Mouse (Mus musculus) MEL (cell line): ENCODE results near the gene Rab24. TPM values are rescaled to one million over a fixed set of nuclear protein-coding genes. Genes with fewer than 3 reads are reported as not detected.

Source experiments
- DNase-seq: peaks from one replicate; pipeline ENCODE4 v3.0.0; 2011; ENCODE audit warnings: low read depth, low spot score
- H3K27ac ChIP-seq: 2 replicates; pipeline ENCODE4 v1.5.1; 2012; ENCODE audit warnings: low read depth, mild to moderate bottlenecking, control low read depth, low read length, moderate library complexity; ENCODE audit not compliant: control insufficient read depth
- H3K27me3 ChIP-seq, 2 experiments: fragments of 150-350 bp in 1 of 2; sonication (generic) in 1 of 2; 2 replicates each; pipeline ENCODE4 v1.6.1; 2012; ENCODE audit warnings: low read length in 2 of 2, mild to moderate bottlenecking in 2 of 2, improper control_type of control experiment in 1 of 2, moderate library complexity in 1 of 2; ENCODE audit not compliant: insufficient read depth in 2 of 2, control insufficient read depth in 1 of 2
- H3K36me3 ChIP-seq, 2 experiments: 2 replicates each; pipeline ENCODE4 v1.6.1; 2012 to 2014; ENCODE audit warnings: low read length in 2 of 2, improper control_type of control experiment in 1 of 2, inconsistent platforms in 1 of 2, mild to moderate bottlenecking in 1 of 2; ENCODE audit not compliant: insufficient read depth in 2 of 2, control insufficient read depth in 1 of 2
- H3K4me1 ChIP-seq, 2 experiments: fragments of 150-350 bp in 1 of 2; sonication (generic) in 1 of 2; 2 replicates each; pipeline ENCODE4 v1.6.1; 2012; ENCODE audit warnings: low read length in 2 of 2, improper control_type of control experiment in 1 of 2, mild to moderate bottlenecking in 1 of 2; ENCODE audit not compliant: insufficient read depth in 2 of 2, control insufficient read depth in 1 of 2
- H3K4me3 ChIP-seq, 2 experiments: fragments of 150-350 bp in 1 of 2; sonication (generic) in 1 of 2; 2 replicates each; pipeline ENCODE4 v1.5.1; 2012; ENCODE audit warnings: low read depth in 2 of 2, low read length in 2 of 2, mild to moderate bottlenecking in 2 of 2, moderate library complexity in 2 of 2, control low read depth in 1 of 2, improper control_type of control experiment in 1 of 2; ENCODE audit not compliant: control insufficient read depth in 1 of 2, insufficient read depth in 1 of 2
- H3K79me2 ChIP-seq: 2 replicates; pipeline ENCODE4 v1.6.1; 2012; ENCODE audit warnings: mild to moderate bottlenecking, low read length, moderate library complexity; ENCODE audit not compliant: control insufficient read depth, poor library complexity, insufficient read depth
- H3K9ac ChIP-seq: 2 replicates; pipeline ENCODE4 v1.6.1; 2012; ENCODE audit warnings: low read depth, mild to moderate bottlenecking, control low read depth, low read length, moderate library complexity; ENCODE audit not compliant: control insufficient read depth, poor library complexity, severe bottlenecking
- H3K9me3 ChIP-seq: fragments of 150-350 bp; sonication (generic); replicated peaks from 2 replicates; pipeline ENCODE4 v1.6.1; 2012; ENCODE audit warnings: mild to moderate bottlenecking, low read length, improper control_type of control experiment, moderate library complexity; ENCODE audit not compliant: insufficient read depth
- BHLHE40 ChIP-seq: IDR thresholded peaks from 2 replicates; pipeline ENCODE4 v1.6.1; 2012; ENCODE audit warnings: low read depth, mild to moderate bottlenecking, inconsistent platforms, low read length, improper control_type of control experiment, borderline replicate concordance
- CHD1 ChIP-seq: IDR thresholded peaks from 2 replicates; pipeline ENCODE4 v1.6.1; 2012; ENCODE audit warnings: low read depth, mild to moderate bottlenecking, inconsistent platforms, low read length, improper control_type of control experiment
- CHD2 ChIP-seq: IDR thresholded peaks from 2 replicates; pipeline ENCODE4 v1.6.1; 2011; ENCODE audit warnings: low read length, improper control_type of control experiment
- CTCF ChIP-seq, 3 experiments: IDR thresholded peaks in 2 of 3; conservative IDR thresholded peaks in 1 of 3; 2 replicates each; pipeline ENCODE4 v1.5.1; 2011 to 2012; ENCODE audit warnings: low read length in 3 of 3, low read depth in 2 of 3, mild to moderate bottlenecking in 2 of 3, improper control_type of control experiment in 1 of 3, inconsistent platforms in 1 of 3, mixed read lengths in 1 of 3, moderate library complexity in 1 of 3; ENCODE audit not compliant: control insufficient read depth in 1 of 3, insufficient read depth in 1 of 3, poor library complexity in 1 of 3, severe bottlenecking in 1 of 3
- E2F4 ChIP-seq: IDR thresholded peaks from 2 replicates; pipeline ENCODE4 v1.6.1; 2011; ENCODE audit warnings: low read depth, low read length, improper control_type of control experiment, borderline replicate concordance
- ELF1 ChIP-seq: IDR thresholded peaks from 2 replicates; pipeline ENCODE4 v1.6.1; 2014; ENCODE audit warnings: low read depth, mild to moderate bottlenecking, inconsistent platforms, low read length, improper control_type of control experiment, moderate library complexity
- EP300 ChIP-seq, 2 experiments: IDR thresholded peaks; 2 replicates each; pipeline ENCODE4 v1.6.1; 2011; ENCODE audit warnings: improper control_type of control experiment in 2 of 2, low read length in 2 of 2, low read depth in 1 of 2, mild to moderate bottlenecking in 1 of 2
- ETS1 ChIP-seq: IDR thresholded peaks from 2 replicates; pipeline ENCODE4 v1.6.1; 2012; ENCODE audit warnings: low read depth, mild to moderate bottlenecking, inconsistent platforms, low read length, improper control_type of control experiment, moderate library complexity
- GABPA ChIP-seq: IDR thresholded peaks from 2 replicates; pipeline ENCODE4 v1.6.1; 2012; ENCODE audit warnings: low read depth, mild to moderate bottlenecking, inconsistent platforms, low read length, improper control_type of control experiment, moderate library complexity
- GATA1 ChIP-seq: IDR thresholded peaks from 2 replicates; pipeline ENCODE4 v1.6.1; 2011; ENCODE audit warnings: low read depth, low read length, improper control_type of control experiment
- HCFC1 ChIP-seq: IDR thresholded peaks from 2 replicates; pipeline ENCODE4 v1.6.1; 2012; ENCODE audit warnings: low read depth, mild to moderate bottlenecking, inconsistent platforms, low read length, improper control_type of control experiment, moderate library complexity
- JUND ChIP-seq: IDR thresholded peaks from 2 replicates; pipeline ENCODE4 v1.6.1; 2011; ENCODE audit warnings: low read depth, mild to moderate bottlenecking, improper control_type of control experiment, low read length
- MAFK ChIP-seq: IDR thresholded peaks from 2 replicates; pipeline ENCODE4 v1.6.1; 2011; ENCODE audit warnings: low read depth, mild to moderate bottlenecking, low read length, improper control_type of control experiment, borderline replicate concordance
- MAX ChIP-seq: IDR thresholded peaks from 2 replicates; pipeline ENCODE4 v1.6.1; 2011; ENCODE audit warnings: low read length, improper control_type of control experiment
- MAZ ChIP-seq: IDR thresholded peaks from 2 replicates; pipeline ENCODE4 v1.6.1; 2012; ENCODE audit warnings: low read depth, mild to moderate bottlenecking, inconsistent platforms, low read length, improper control_type of control experiment
- MEF2A ChIP-seq: IDR thresholded peaks from 2 replicates; pipeline ENCODE4 v1.6.1; 2014; ENCODE audit warnings: low read depth, mild to moderate bottlenecking, inconsistent platforms, low read length, improper control_type of control experiment; ENCODE audit not compliant: poor library complexity, insufficient replicate concordance, severe bottlenecking; ENCODE audit errors: extremely low read depth
- MXI1 ChIP-seq: IDR thresholded peaks from 2 replicates; pipeline ENCODE4 v1.6.1; 2011; ENCODE audit warnings: mild to moderate bottlenecking, low read depth, low read length, improper control_type of control experiment
- MYB ChIP-seq: IDR thresholded peaks from 2 replicates; pipeline ENCODE4 v1.6.1; 2011; ENCODE audit warnings: mild to moderate bottlenecking, low read depth, low read length, improper control_type of control experiment
- MYC ChIP-seq: IDR thresholded peaks from 2 replicates; pipeline ENCODE4 v1.6.1; 2011; ENCODE audit warnings: low read depth, mild to moderate bottlenecking, low read length, improper control_type of control experiment, moderate library complexity
- NELFE ChIP-seq: IDR thresholded peaks from 2 replicates; pipeline ENCODE4 v1.6.1; 2011; ENCODE audit warnings: low read depth, low read length, improper control_type of control experiment
- POLR2A ChIP-seq, 2 experiments: IDR thresholded peaks; 2 replicates each; pipeline ENCODE4 v1.6.1; 2011 to 2012; ENCODE audit warnings: low read length in 2 of 2, mild to moderate bottlenecking in 2 of 2, control low read depth in 1 of 2, improper control_type of control experiment in 1 of 2, low read depth in 1 of 2, moderate library complexity in 1 of 2; ENCODE audit not compliant: control insufficient read depth in 1 of 2, insufficient read depth in 1 of 2, poor library complexity in 1 of 2
- POLR2AphosphoS2 ChIP-seq: IDR thresholded peaks from 2 replicates; pipeline ENCODE4 v1.6.1; 2011; ENCODE audit warnings: low read length, improper control_type of control experiment
- POLR2AphosphoS5 ChIP-seq: IDR thresholded peaks from 2 replicates; pipeline ENCODE4 v1.6.1; 2012; ENCODE audit warnings: low read depth, borderline replicate concordance, mild to moderate bottlenecking, inconsistent platforms, low read length, moderate library complexity, mixed read lengths
- RAD21 ChIP-seq: IDR thresholded peaks from 2 replicates; pipeline ENCODE4 v1.6.1; 2011; ENCODE audit warnings: mild to moderate bottlenecking, low read depth, low read length, improper control_type of control experiment
- RCOR1 ChIP-seq: IDR thresholded peaks from 2 replicates; pipeline ENCODE4 v1.6.1; 2012; ENCODE audit warnings: low read depth, mild to moderate bottlenecking, inconsistent platforms, low read length, improper control_type of control experiment
- SIN3A ChIP-seq: IDR thresholded peaks from 2 replicates; pipeline ENCODE4 v1.6.1; 2012; ENCODE audit warnings: low read length, improper control_type of control experiment, inconsistent platforms
- SMC3 ChIP-seq: IDR thresholded peaks from 2 replicates; pipeline ENCODE4 v1.6.1; 2011; ENCODE audit warnings: low read depth, low read length, improper control_type of control experiment
- TAL1 ChIP-seq: IDR thresholded peaks from 2 replicates; pipeline ENCODE4 v1.6.1; 2012; ENCODE audit warnings: mild to moderate bottlenecking, inconsistent platforms, low read length, moderate library complexity, mixed read lengths
- TBP ChIP-seq: IDR thresholded peaks from 2 replicates; pipeline ENCODE4 v1.8.0; 2011; ENCODE audit warnings: low read depth, low read length, improper control_type of control experiment
- TCF12 ChIP-seq: IDR thresholded peaks from 2 replicates; pipeline ENCODE4 v1.6.1; 2014; ENCODE audit warnings: low read depth, mild to moderate bottlenecking, inconsistent platforms, low read length, improper control_type of control experiment, moderate library complexity
- UBTF ChIP-seq: IDR thresholded peaks from 2 replicates; pipeline ENCODE4 v1.6.1; 2012; ENCODE audit warnings: low read depth, mild to moderate bottlenecking, inconsistent platforms, low read length, improper control_type of control experiment, moderate library complexity, borderline replicate concordance; ENCODE audit not compliant: insufficient read depth
- USF1 ChIP-seq: IDR thresholded peaks from 2 replicates; pipeline ENCODE4 v1.6.1; 2014; ENCODE audit warnings: low read depth, mild to moderate bottlenecking, inconsistent platforms, low read length, improper control_type of control experiment, moderate library complexity
- USF2 ChIP-seq, 2 experiments: IDR thresholded peaks; 2 replicates each; pipeline ENCODE4 v1.6.1; 2011 to 2012; ENCODE audit warnings: improper control_type of control experiment in 2 of 2, low read length in 2 of 2, borderline replicate concordance in 1 of 2, inconsistent platforms in 1 of 2, low read depth in 1 of 2, mild to moderate bottlenecking in 1 of 2; ENCODE audit not compliant: insufficient read depth in 1 of 2
- ZC3H11A ChIP-seq: IDR thresholded peaks from 2 replicates; pipeline ENCODE4 v1.6.1; 2012; ENCODE audit warnings: low read depth, mild to moderate bottlenecking, inconsistent platforms, low read length, improper control_type of control experiment
- ZKSCAN1 ChIP-seq: IDR thresholded peaks from 2 replicates; pipeline ENCODE4 v1.6.1; 2012; ENCODE audit warnings: low read depth, mild to moderate bottlenecking, inconsistent platforms, low read length, improper control_type of control experiment, moderate library complexity
- ZMIZ1 ChIP-seq: IDR thresholded peaks from 2 replicates; pipeline ENCODE4 v1.6.1; 2012; ENCODE audit warnings: low read depth, mild to moderate bottlenecking, inconsistent platforms, low read length, improper control_type of control experiment, moderate library complexity
- ZNF384 ChIP-seq: IDR thresholded peaks from 2 replicates; pipeline ENCODE4 v1.6.1; 2012; ENCODE audit warnings: low read depth, mild to moderate bottlenecking, inconsistent platforms, low read length, improper control_type of control experiment
- polyA plus RNA-seq, 2 experiments: library from polyadenylated mRNA; stranded (reverse) in 1 of 2; unstranded in 1 of 2; fragments of >175 nt in 1 of 2; fragments of >200 nt in 1 of 2; gene quantifications; 2 replicates each; pipeline versions ENCODE4 v1.2.1 to v1.2.4; 2012; ENCODE audit warnings: low replicate concordance in 2 of 2, low read depth in 1 of 2; ENCODE audit not compliant: insufficient read length in 2 of 2, insufficient read depth in 1 of 2, missing spikeins in 1 of 2
- total RNA-seq: library from RNA; depleted of rRNA; stranded (reverse); fragments of 300-350 nt; gene quantifications from 2 replicates; pipeline ENCODE4 v1.2.3, GENCODE M21; 2012

The Rab24 gene
- total and polyA plus RNA-seq, 3 experiments, result 71.0 to 75.8 TPM; not detected in 1

- H3K27me3 ChIP-seq, result no peaks in the 10 kb centered on the region
- H3K36me3 ChIP-seq, result peaks cover 0 to 26% of the 10 kb centered on the region in 2 experiments; a peak in 2 of 4 replicates
- peaks cover 3 to 49% of the 10 kb centered on the region in 2 experiments; a peak in 3 of 4 replicates for H3K4me1 ChIP-seq
- peaks cover 8% of the 10 kb centered on the region for H3K79me2 ChIP-seq
- peak; percentile 93 for DNase-seq
- H3K4me3 ChIP-seq, result peak within 1 kb of the TSS; percentile 59 to 79
- peak within 1 kb of the TSS; percentile 81 for H3K9ac ChIP-seq
- H3K27ac ChIP-seq, result peak within 1 kb of the TSS; percentile 92
- no peaks in the 10 kb centered on the region for H3K9me3 ChIP-seq
- TF ChIP-seq ZMIZ1 (no peak), EP300 (IDR thresholded peaks at IDR 0.05; ENCODE audit: low read depth in 1 of 2, low read length in 2 of 2) (peak; percentile 41 to 48), MXI1 (peak; percentile 77; the same call in 1 of the 2 replicates), MEF2A (no peak), MYC (peak; percentile 65; the same call in 1 of the 2 replicates), UBTF (no peak), ETS1 (peak; percentile 43; the same call in 1 of the 2 replicates), SMC3 (no peak), ZC3H11A (no peak), RCOR1 (0 out of 2 replicates have a peak, but pooled peaks have one; percentile 22), USF2 (IDR thresholded peaks at IDR 0.05; ENCODE audit: borderline replicate concordance in 1 of 2, insufficient read depth in 1 of 2, low read depth in 1 of 2, low read length in 2 of 2) (no peak), CTCF (IDR thresholded peaks at IDR 0.05 in 2 of 3, conservative IDR thresholded peaks at IDR 0.05 in 1 of 3; ENCODE audit: control insufficient read depth in 1 of 3, insufficient read depth in 1 of 3, low read depth in 2 of 3, low read length in 3 of 3, poor library complexity in 1 of 3, severe bottlenecking in 1 of 3) (no peak), ZNF384 (no peak), POLR2A (IDR thresholded peaks at IDR 0.05; ENCODE audit: control insufficient read depth in 1 of 2, insufficient read depth in 1 of 2, low read depth in 1 of 2, low read length in 2 of 2, poor library complexity in 1 of 2) (peak; percentile 61 to 86), TCF12 (no peak), GABPA (no peak), TAL1 (no peak), MAX (no peak; the same call in 1 of the 2 replicates), HCFC1 (peak; percentile 66), ZKSCAN1 (no peak), GATA1 (no peak), RAD21 (no peak), SIN3A (peak; percentile 90), ELF1 (peak; percentile 56), CHD1 (no peak), MAFK (no peak), JUND (no peak), USF1 (no peak), E2F4 (no peak), POLR2AphosphoS2 (no peak), TBP (peak; percentile 77), MYB (0 out of 2 replicates have a peak, but pooled peaks have one; percentile 17), BHLHE40 (no peak), MAZ (peak; percentile 69; the same call in 1 of the 2 replicates), POLR2AphosphoS5 (no peak), CHD2 (no peak), NELFE (peak; percentile 53)
Observed at GRCm38 (mm10) chr13:55369531-55370114, 47.9 kb upstream of the Rab24 start, which contains the start of gene Rgs14. Gene Rgs14 (plus strand): TSS chr13:55369732.
